Mouse (Mus musculus): ENCODE measurements around the gene Pdpr. TPM values are rescaled to one million over a fixed set of nuclear protein-coding genes. Genes with fewer than 3 reads are reported as not detected.

Pdpr gene
- polyA plus RNA-seq, 1 experiment from 2014 or later = 7.1 TPM

DNA sequence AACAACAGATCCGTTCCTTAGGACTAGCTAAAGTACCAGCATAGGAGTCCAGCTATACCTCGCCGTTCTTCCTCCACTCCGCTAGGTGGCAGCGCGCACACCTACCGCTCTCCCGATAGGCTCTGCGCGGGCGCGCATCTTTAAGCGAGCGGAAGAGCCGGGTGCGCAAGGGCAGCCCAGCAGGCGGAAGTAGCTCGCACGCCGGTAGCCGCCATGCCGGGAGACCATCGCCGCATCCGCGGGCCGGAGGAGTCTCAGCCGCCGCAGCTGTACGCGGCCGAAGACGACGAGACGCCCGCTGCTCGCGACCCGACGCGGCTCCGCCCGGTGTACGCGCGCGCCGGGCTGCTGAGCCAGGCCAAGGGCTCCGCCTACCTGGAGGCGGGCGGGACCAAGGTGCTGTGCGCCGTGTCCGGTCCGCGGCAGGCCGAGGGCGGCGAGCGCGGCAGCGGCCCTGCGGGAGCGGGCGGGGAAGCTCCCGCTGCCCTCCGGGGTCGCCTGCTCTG lies 38.2 kb upstream of the Pdpr start, which contains the start of gene Exosc6:
Gene Exosc6 (plus strand): TSS at position 182 of the 506 bp plus-strand sequence.
- TF ChIP-seq EP300 (IDR thresholded peaks at IDR 0.05) (no peak), CTCF (IDR thresholded peaks at IDR 0.05) (peak; percentile 98)
- peak within 1 kb of the TSS; percentile 99 for H3K4me2 ChIP-seq (replicated peaks; ENCODE audit: low read depth, low read length)
- H3K36me3 ChIP-seq (ENCODE audit: insufficient read depth, low read length) = peaks cover 35% of the 10 kb centered on the region
- no peaks in the 10 kb centered on the region for H3K27me3 ChIP-seq (replicated peaks; ENCODE audit: insufficient read depth, low read length)
- DNase-seq (ENCODE audit: low spot score) (peak; percentile 96), ATAC-seq (peak; percentile 97)
- no peaks in the 10 kb centered on the region for H3K9me3 ChIP-seq (ENCODE audit: low read length)
- peaks cover 8% of the 10 kb centered on the region; the same call in 1 of the 2 replicates for H3K4me1 ChIP-seq (ENCODE audit: insufficient read depth, low read depth, low read length)
- H3K27ac ChIP-seq (ENCODE audit: low read length) = peak within 1 kb of the TSS; percentile 48
- WGBS = under 1% methylated on average over 52 of the region's 68 CpGs
- peak within 1 kb of the TSS; percentile 96 for H3K4me3 ChIP-seq (ENCODE audit: low read depth, low read length)
- peak within 1 kb of the TSS; percentile 48 for H3K9ac ChIP-seq (replicated peaks; ENCODE audit: low read depth)

- Histone ChIP-seq H3K4me3 (ENCODE audit: low read depth, low read length) (peak overlapping the region; percentile 96), H3K27ac (ENCODE audit: low read length) (peak overlapping the region; percentile 48), H3K4me2 (replicated peaks; ENCODE audit: low read depth, low read length) (peak overlapping the region; percentile 99), H3K27me3 (replicated peaks; ENCODE audit: insufficient read depth, low read length) (no peaks in the 10 kb centered on the region), H3K9ac (replicated peaks; ENCODE audit: low read depth) (peak overlapping the region; percentile 48), H3K9me3 (ENCODE audit: low read length) (no peaks in the 10 kb centered on the region), H3K36me3 (ENCODE audit: insufficient read depth, low read length) (peaks cover 35% of the 10 kb centered on the region), H3K4me1 (ENCODE audit: insufficient read depth, low read depth, low read length) (peaks cover 8% of the 10 kb centered on the region; the same call in 1 of the 2 replicates)
- no peak for TF ChIP-seq EP300 (IDR thresholded peaks at IDR 0.05)
- no peak for TF ChIP-seq CTCF (IDR thresholded peaks at IDR 0.05)
- peak; percentile 45 for DNase-seq (ENCODE audit: low spot score)
- WGBS = under 1% methylated on average over 48 of the region's 63 CpGs
- peak; percentile 68 for ATAC-seq
Observed at GRCm38 (mm10) chr8:111056691-111057293, 37.6 kb upstream of the Pdpr start.

DNA sequence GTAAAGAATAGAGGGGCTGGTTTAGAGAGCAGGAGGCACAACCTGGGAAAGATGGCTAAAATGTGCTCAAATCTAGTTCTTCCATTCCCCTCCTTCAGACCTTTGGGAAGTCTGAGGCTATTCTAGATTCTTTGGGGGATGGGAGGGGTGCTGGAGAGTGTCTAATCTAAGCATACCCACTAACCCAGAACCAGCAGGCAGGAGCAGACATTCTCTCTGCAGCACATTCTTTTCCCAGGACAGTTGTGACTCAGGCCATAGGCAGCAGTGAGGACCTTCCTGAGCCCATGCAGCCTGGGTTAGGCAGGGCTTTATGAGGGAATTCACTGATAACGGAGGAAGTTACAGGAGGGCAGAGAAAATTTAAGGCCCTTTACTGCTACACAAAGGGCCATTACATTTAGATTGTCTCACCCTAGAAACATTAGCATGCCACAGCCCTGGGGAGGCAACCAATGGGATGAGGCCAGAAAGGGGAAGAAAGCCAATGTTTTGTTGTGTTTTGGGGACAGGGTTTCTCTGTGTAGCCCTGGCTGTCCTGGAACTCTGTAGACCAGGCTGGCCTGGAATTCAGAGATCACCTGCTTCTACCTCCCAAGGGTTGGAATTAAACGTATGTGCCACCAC lies 35.4 kb upstream of the Pdpr start:
- WGBS = 79% methylated on average over 2 of the region's 2 CpGs
- H3K27me3 ChIP-seq (replicated peaks; ENCODE audit: insufficient read depth, low read length) = no peaks in the 10 kb centered on the region
- H3K4me3 ChIP-seq (ENCODE audit: low read depth, low read length) = no peak overlapping the region
- H3K27ac ChIP-seq (ENCODE audit: low read length) = no peak overlapping the region
- no peak overlapping the region for H3K4me2 ChIP-seq (replicated peaks; ENCODE audit: low read depth, low read length)
- H3K9ac ChIP-seq (replicated peaks; ENCODE audit: low read depth) = no peak overlapping the region
- DNase-seq (ENCODE audit: low spot score) (no peak), ATAC-seq (no peak)
- H3K36me3 ChIP-seq (ENCODE audit: insufficient read depth, low read length) = peaks cover 13% of the 10 kb centered on the region; the same call in 1 of the 2 replicates
- no peak for TF ChIP-seq EP300 (IDR thresholded peaks at IDR 0.05)
- no peak for TF ChIP-seq CTCF (IDR thresholded peaks at IDR 0.05)
- H3K4me1 ChIP-seq (ENCODE audit: insufficient read depth, low read depth, low read length) = peaks cover 8% of the 10 kb centered on the region; the same call in 1 of the 2 replicates
- no peaks in the 10 kb centered on the region for H3K9me3 ChIP-seq (ENCODE audit: low read length)

- Histone ChIP-seq H3K4me3 (ENCODE audit: low read depth, low read length) (peak overlapping the region; percentile 57), H3K4me1 (ENCODE audit: insufficient read depth, low read depth, low read length) (peaks cover 8% of the 10 kb centered on the region; the same call in 1 of the 2 replicates), H3K9ac (replicated peaks; ENCODE audit: low read depth) (no peak overlapping the region; the same call in 1 of the 2 replicates), H3K9me3 (ENCODE audit: low read length) (no peaks in the 10 kb centered on the region), H3K36me3 (ENCODE audit: insufficient read depth, low read length) (no peaks in the 10 kb centered on the region), H3K4me2 (replicated peaks; ENCODE audit: low read depth, low read length) (peak overlapping the region; percentile 74), H3K27ac (ENCODE audit: low read length) (no peak overlapping the region), H3K27me3 (replicated peaks; ENCODE audit: insufficient read depth, low read length) (no peaks in the 10 kb centered on the region)
- TF ChIP-seq CTCF (IDR thresholded peaks at IDR 0.05) = no peak
- TF ChIP-seq EP300 (IDR thresholded peaks at IDR 0.05) = no peak
- ATAC-seq (no peak), DNase-seq (ENCODE audit: low spot score) (no peak)
- 1% methylated on average over 14 of the region's 14 CpGs for WGBS
Observed at GRCm38 (mm10) chr8:111061688-111062071, 32.8 kb upstream of the Pdpr start.

- no peak overlapping the region; the same call in 1 of the 2 replicates for H3K9ac ChIP-seq (replicated peaks; ENCODE audit: low read depth)
- peak; percentile 83 for ATAC-seq
- H3K27ac ChIP-seq (ENCODE audit: low read length) = no peak overlapping the region
- no peaks in the 10 kb centered on the region for H3K27me3 ChIP-seq (replicated peaks; ENCODE audit: insufficient read depth, low read length)
- H3K9me3 ChIP-seq (ENCODE audit: low read length) = no peaks in the 10 kb centered on the region
- peak; percentile 82 for DNase-seq (ENCODE audit: low spot score)
- TF ChIP-seq EP300 (IDR thresholded peaks at IDR 0.05) = no peak
- TF ChIP-seq CTCF (IDR thresholded peaks at IDR 0.05) = no peak
- H3K36me3 ChIP-seq (ENCODE audit: insufficient read depth, low read length) = no peaks in the 10 kb centered on the region
- H3K4me3 ChIP-seq (ENCODE audit: low read depth, low read length) = peak overlapping the region; percentile 57
- 1% methylated on average over 27 of the region's 27 CpGs for whole genome bisulfite sequencing
- peak overlapping the region; percentile 74 for H3K4me2 ChIP-seq (replicated peaks; ENCODE audit: low read depth, low read length)
- peaks cover 4% of the 10 kb centered on the region; the same call in 1 of the 2 replicates for H3K4me1 ChIP-seq (ENCODE audit: insufficient read depth, low read depth, low read length)
Observed at GRCm38 (mm10) chr8:111062072-111062757, 32.2 kb upstream of the Pdpr start.

DNA sequence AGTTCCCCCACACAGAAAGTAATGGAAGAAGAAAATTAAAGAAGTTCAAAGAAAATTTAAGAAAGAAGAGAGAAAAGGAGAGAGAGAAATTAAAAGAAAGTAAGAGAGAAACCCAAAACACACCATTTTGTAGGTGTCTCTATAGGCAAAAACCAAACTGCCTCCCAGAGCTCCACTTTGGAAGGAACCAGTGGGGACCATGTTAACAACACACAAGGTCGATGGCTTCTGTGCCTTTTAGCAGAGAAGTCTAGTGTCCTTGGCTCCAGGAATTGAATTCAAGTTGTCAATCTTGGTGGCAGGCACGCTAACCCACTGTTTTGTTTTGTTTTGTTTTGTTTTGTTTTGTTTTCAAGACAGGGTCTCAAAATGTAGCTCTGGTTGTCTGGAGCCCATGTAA lies 31.5 kb upstream of the Pdpr start:
- no peaks in the 10 kb centered on the region for H3K36me3 ChIP-seq (ENCODE audit: insufficient read depth, low read length)
- DNase-seq (ENCODE audit: low spot score) (no peak), ATAC-seq (no peak)
- 0 out of 2 replicates have a peak overlapping the region, but pooled peaks have one; percentile 57 for H3K4me3 ChIP-seq (ENCODE audit: low read depth, low read length)
- no peak overlapping the region for H3K9ac ChIP-seq (replicated peaks; ENCODE audit: low read depth)
- TF ChIP-seq CTCF (IDR thresholded peaks at IDR 0.05) = no peak
- 52% methylated on average over 2 of the region's 2 CpGs for WGBS
- H3K4me2 ChIP-seq (replicated peaks; ENCODE audit: low read depth, low read length) = peak overlapping the region; percentile 74
- H3K27ac ChIP-seq (ENCODE audit: low read length) = no peak overlapping the region
- no peaks in the 10 kb centered on the region for H3K9me3 ChIP-seq (ENCODE audit: low read length)
- H3K27me3 ChIP-seq (replicated peaks; ENCODE audit: insufficient read depth, low read length) = no peaks in the 10 kb centered on the region
- no peaks in the 10 kb centered on the region for H3K4me1 ChIP-seq (ENCODE audit: insufficient read depth, low read depth, low read length)
